Mouse (Mus musculus): ENCODE results near the gene Ppp1r3e. TPM values are rescaled to one million over a fixed set of nuclear protein-coding genes. Genes with fewer than 3 reads are reported as not detected.

Gene Ppp1r3e
- polyA plus RNA-seq, 1 experiment from 2014 or later: 2.3 TPM

- peak; percentile 70 for ATAC-seq
- Histone ChIP-seq H3K36me3 (peaks cover 17% of the 10 kb centered on the region), H3K4me2 (replicated peaks) (no peak overlapping the region), H3K27me3 (replicated peaks) (no peaks in the 10 kb centered on the region), H3K27ac (no peak overlapping the region), H3K4me3 (replicated peaks) (no peak overlapping the region), H3K9ac (no peak overlapping the region), H3K9me3 (no peaks in the 10 kb centered on the region), H3K4me1 (replicated peaks) (peaks cover 6% of the 10 kb centered on the region; the same call in 1 of the 2 replicates)
- WGBS: under 1% methylated on average over 3 of the region's 3 CpGs
Measured at GRCm38 (mm10) chr14:54900383-54900782, 23.0 kb upstream of the Ppp1r3e start.

- no peak overlapping the region for H3K4me3 ChIP-seq (replicated peaks)
- no peak overlapping the region for H3K9ac ChIP-seq
- H3K27me3 ChIP-seq (replicated peaks): no peaks in the 10 kb centered on the region
- ATAC-seq: no peak
- no peak overlapping the region for H3K27ac ChIP-seq
- peaks cover 6% of the 10 kb centered on the region; the same call in 1 of the 2 replicates for H3K4me1 ChIP-seq (replicated peaks)
- peaks cover 17% of the 10 kb centered on the region for H3K36me3 ChIP-seq
- H3K9me3 ChIP-seq: no peaks in the 10 kb centered on the region
- WGBS: 58% methylated on average over 2 of the region's 2 CpGs
- H3K4me2 ChIP-seq (replicated peaks): no peak overlapping the region
Measured at GRCm38 (mm10) chr14:54897445-54897844, 20.1 kb upstream of the Ppp1r3e start.

GRCm38 (mm10) chr14:54894296-54895151 lies 17.2 kb upstream of the Ppp1r3e start:
- Histone ChIP-seq H3K9me3 (no peaks in the 10 kb centered on the region), H3K4me1 (replicated peaks) (peaks cover 9% of the 10 kb centered on the region; the same call in 1 of the 2 replicates), H3K9ac (peak overlapping the region; percentile 100), H3K27ac (peak overlapping the region; percentile 96), H3K36me3 (peaks cover 17% of the 10 kb centered on the region), H3K4me3 (replicated peaks) (peak overlapping the region; percentile 93), H3K4me2 (replicated peaks) (peak overlapping the region; percentile 61), H3K27me3 (replicated peaks) (no peaks in the 10 kb centered on the region)
- ATAC-seq: peak; percentile 74
- under 1% methylated on average over 54 of the region's 54 CpGs for WGBS

GRCm38 (mm10) chr14:54893651-54894181 lies 16.4 kb upstream of the Ppp1r3e start:
- H3K4me2 ChIP-seq (replicated peaks): peak overlapping the region; percentile 61
- H3K27ac ChIP-seq: peak overlapping the region; percentile 96
- ATAC-seq: peak; percentile 99
- peaks cover 14% of the 10 kb centered on the region for H3K36me3 ChIP-seq
- H3K4me1 ChIP-seq (replicated peaks): peaks cover 9% of the 10 kb centered on the region; the same call in 1 of the 2 replicates
- under 1% methylated on average over 38 of the region's 38 CpGs for WGBS
- H3K4me3 ChIP-seq (replicated peaks): peak overlapping the region; percentile 93
- no peaks in the 10 kb centered on the region for H3K9me3 ChIP-seq
- no peaks in the 10 kb centered on the region for H3K27me3 ChIP-seq (replicated peaks)
- peak overlapping the region; percentile 100 for H3K9ac ChIP-seq

- ATAC-seq: no peak
- WGBS: 89% methylated on average over 3 of the region's 3 CpGs
- H3K9me3 ChIP-seq: no peaks in the 10 kb centered on the region
- peaks cover 6% of the 10 kb centered on the region; the same call in 1 of the 2 replicates for H3K4me1 ChIP-seq (replicated peaks)
- peak within 1 kb of the TSS; percentile 58 for H3K4me2 ChIP-seq (replicated peaks)
- H3K9ac ChIP-seq: peak within 1 kb of the TSS; percentile 33; the same call in 1 of the 2 replicates
- H3K36me3 ChIP-seq: peaks cover 11% of the 10 kb centered on the region
- no peaks in the 10 kb centered on the region for H3K27me3 ChIP-seq (replicated peaks)
- peak within 1 kb of the TSS; percentile 82 for H3K27ac ChIP-seq
- peak within 1 kb of the TSS; percentile 93 for H3K4me3 ChIP-seq (replicated peaks)
Measured at GRCm38 (mm10) chr14:54892200-54892599, 14.8 kb upstream of the Ppp1r3e start, which contains the start of gene Pabpn1. Gene Pabpn1 (plus strand): TSS chr14:54892500.

GRCm38 (mm10) chr14:54885309-54885708 lies 8.0 kb upstream of the Ppp1r3e start:
- WGBS: 87% methylated on average over 11 of the region's 11 CpGs
- H3K4me3 ChIP-seq (replicated peaks): 0 out of 2 replicates have a peak overlapping the region, but pooled peaks have one; percentile 56
- H3K4me1 ChIP-seq (replicated peaks): peaks cover 15% of the 10 kb centered on the region
- 0 out of 2 replicates have a peak, but pooled peaks cover 6% of the 10 kb centered on the region for H3K36me3 ChIP-seq
- peak overlapping the region; percentile 80; the same call in 1 of the 2 replicates for H3K9ac ChIP-seq
- H3K27ac ChIP-seq: no peak overlapping the region
- H3K9me3 ChIP-seq: no peaks in the 10 kb centered on the region
- no peaks in the 10 kb centered on the region for H3K27me3 ChIP-seq (replicated peaks)
- peak overlapping the region; percentile 75 for H3K4me2 ChIP-seq (replicated peaks)
- no peak for ATAC-seq

GRCm38 (mm10) chr14:54884022-54884712 lies 6.8 kb upstream of the Ppp1r3e start:
- 0 out of 2 replicates have a peak, but pooled peaks cover 6% of the 10 kb centered on the region for H3K36me3 ChIP-seq

GRCm38 (mm10) chr14:54883154-54884021 lies 6.0 kb upstream of the Ppp1r3e start, which contains the start of the genes Bcl2l2 and Gm20521:
Gene Bcl2l2 (plus strand): TSS chr14:54883377.
Gene Gm20521 (plus strand): TSS chr14:54883441.
- Histone ChIP-seq H3K4me3 (replicated peaks) (peak within 1 kb of the TSS; percentile 56), H3K9ac (peak within 1 kb of the TSS; percentile 80)
- ATAC-seq: peak; percentile 94

More at GRCm38 (mm10) chr14:54884022-54884712, 6.8 kb upstream of the Ppp1r3e start:
- Histone ChIP-seq H3K9ac (peak overlapping the region; percentile 80), H3K4me3 (replicated peaks) (peak overlapping the region; percentile 56), H3K9me3 (no peaks in the 10 kb centered on the region), H3K27me3 (replicated peaks) (no peaks in the 10 kb centered on the region), H3K27ac (peak overlapping the region; percentile 92), H3K4me2 (replicated peaks) (peak overlapping the region; percentile 75), H3K4me1 (replicated peaks) (peaks cover 15% of the 10 kb centered on the region)
- WGBS: 18% methylated on average over 21 of the region's 21 CpGs
- ATAC-seq: peak; percentile 23

GRCm38 (mm10) chr14:54876539-54877047 lies 757 bp downstream of the Ppp1r3e start:
- Histone ChIP-seq H3K27ac (peak overlapping the region; percentile 90), H3K4me1 (replicated peaks) (peaks cover 13% of the 10 kb centered on the region), H3K9ac (peak overlapping the region; percentile 84), H3K4me2 (replicated peaks) (peak overlapping the region; percentile 99), H3K36me3 (no peaks in the 10 kb centered on the region), H3K9me3 (no peaks in the 10 kb centered on the region), H3K4me3 (replicated peaks) (peak overlapping the region; percentile 73), H3K27me3 (replicated peaks) (no peaks in the 10 kb centered on the region)
- under 1% methylated on average over 71 of the region's 72 CpGs for WGBS
- ATAC-seq: peak; percentile 95

More at GRCm38 (mm10) chr14:54883154-54884021, 6.0 kb upstream of the Ppp1r3e start, which contains the start of the genes Bcl2l2 and Gm20521:
- H3K36me3 ChIP-seq: 0 out of 2 replicates have a peak, but pooled peaks cover 6% of the 10 kb centered on the region
- no peaks in the 10 kb centered on the region for H3K9me3 ChIP-seq
- under 1% methylated on average over 27 of the region's 27 CpGs for WGBS
- H3K27ac ChIP-seq: peak within 1 kb of the TSS; percentile 92
- peaks cover 15% of the 10 kb centered on the region for H3K4me1 ChIP-seq (replicated peaks)
- no peaks in the 10 kb centered on the region for H3K27me3 ChIP-seq (replicated peaks)
- peak within 1 kb of the TSS; percentile 75 for H3K4me2 ChIP-seq (replicated peaks)

- Histone ChIP-seq H3K9ac (peak overlapping the region; percentile 84), H3K27ac (peak overlapping the region; percentile 90), H3K4me1 (replicated peaks) (peaks cover 13% of the 10 kb centered on the region), H3K4me3 (replicated peaks) (peak overlapping the region; percentile 73), H3K27me3 (replicated peaks) (no peaks in the 10 kb centered on the region), H3K9me3 (no peaks in the 10 kb centered on the region), H3K4me2 (replicated peaks) (peak overlapping the region; percentile 99), H3K36me3 (no peaks in the 10 kb centered on the region)
- ATAC-seq: peak; percentile 46
- WGBS: 4% methylated on average over 36 of the region's 36 CpGs
Measured at GRCm38 (mm10) chr14:54875844-54876538, 1.4 kb downstream of the Ppp1r3e start.
